Mouse (Mus musculus) spleen, embryonic (tissue): ENCODE data around the gene Ncf2.
"Not testable (repeated sequence)": the region's sequence is repeated elsewhere in the genome, so short reads cannot be mapped to it uniquely, and the experiment has no call there.

Source experiments
- CTCF ChIA-PET: fragments of 350-600 bp; sonication (Branson Sonifier 250); formaldehyde crosslinking; loops from one replicate; lab custom pipeline; 2022; lab: Charles Lee

Gene Ncf2

DNA sequence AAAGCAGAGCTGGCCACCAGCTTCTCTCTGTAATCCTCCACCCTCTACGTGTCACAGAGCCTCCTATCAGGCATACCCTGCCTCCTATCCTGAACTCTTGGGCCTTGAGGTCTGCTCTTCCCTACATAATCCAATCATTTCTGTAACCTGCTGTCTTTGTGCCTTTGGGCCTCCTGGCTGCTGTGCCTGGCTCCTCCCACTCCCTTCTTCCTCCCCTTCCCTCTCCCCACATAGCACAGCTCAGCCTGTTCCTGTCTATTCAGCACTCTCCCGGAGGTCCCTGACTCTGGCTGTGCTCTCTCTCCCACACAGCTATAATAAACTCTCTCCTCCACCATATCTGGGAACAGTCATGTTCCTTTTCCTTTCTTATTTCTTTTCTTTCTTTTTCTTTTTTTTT is at the start of gene Ncf2:
Gene Ncf2 (plus strand): TSS at position 298 of the 400 bp plus-strand sequence.
- CTCF ChIA-PET: interaction anchor here (0.7 to 1.2 kb wide), 2 partner anchors 11 to 17 kb away, joined by 3 to 11 read pairs; no protein-coding TSS in a partner anchor

DNA sequence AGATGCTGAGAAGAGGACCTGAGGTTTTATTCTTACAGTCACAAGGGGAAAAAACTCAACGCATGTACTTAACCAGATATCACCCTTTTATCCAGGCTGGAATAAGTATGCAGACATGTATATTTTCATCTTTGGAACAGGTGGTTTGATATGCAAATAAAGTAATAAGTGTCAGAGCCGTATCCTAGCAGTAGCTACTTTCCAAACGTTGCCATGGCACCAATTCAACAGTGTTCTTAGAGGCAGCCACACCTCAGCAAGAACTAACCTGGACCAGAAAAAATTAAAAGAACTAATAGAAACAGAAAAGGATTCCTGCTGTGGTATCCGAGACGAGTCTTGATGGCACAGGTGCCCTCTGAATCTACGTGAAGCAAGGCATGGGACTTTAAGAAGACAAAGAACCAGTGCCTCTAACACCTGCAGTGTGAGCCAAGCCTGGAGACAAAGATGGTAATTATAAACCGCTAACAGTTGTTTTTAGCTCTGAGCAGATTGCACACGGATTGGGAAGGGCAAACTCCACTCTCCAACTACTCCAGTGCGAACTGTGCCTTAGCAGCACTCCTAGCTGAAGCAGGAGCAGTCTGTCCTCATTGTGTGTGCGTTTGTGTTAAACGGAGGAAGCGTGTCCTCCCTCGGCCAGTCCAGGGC is 49.6 kb upstream of the Ncf2 start, which contains the start of gene Apobec4:
Gene Apobec4 (plus strand): TSS at position 240 of the 654 bp plus-strand sequence.
- CTCF ChIA-PET: interaction anchor here (0.7 kb wide), 1 partner anchor 1203 kb away, joined by 3 read pairs; no protein-coding TSS in a partner anchor

DNA sequence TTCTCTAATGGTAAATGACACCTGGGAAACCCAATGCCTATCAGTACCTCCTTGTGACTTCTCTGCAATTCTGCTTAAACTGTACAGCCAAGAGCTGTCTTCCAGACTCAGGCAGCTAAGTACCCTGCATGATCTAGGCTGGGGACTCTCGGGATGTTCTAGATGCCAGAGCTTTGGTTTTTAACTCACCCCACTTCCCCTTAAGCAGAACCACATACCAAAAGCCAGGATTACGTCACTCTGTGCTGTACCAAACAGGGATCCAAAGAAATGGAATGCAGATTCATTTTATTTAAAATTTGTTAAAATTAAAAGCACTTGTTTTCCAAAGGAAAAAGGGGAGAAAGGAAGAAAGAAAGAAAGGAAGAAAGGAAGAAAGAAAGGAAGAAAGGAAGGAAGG is 38.2 kb upstream of the Ncf2 start:
- CTCF ChIA-PET: interaction anchor here (0.5 kb wide), 1 partner anchor 200 kb away, joined by 3 read pairs; no protein-coding TSS in a partner anchor

DNA sequence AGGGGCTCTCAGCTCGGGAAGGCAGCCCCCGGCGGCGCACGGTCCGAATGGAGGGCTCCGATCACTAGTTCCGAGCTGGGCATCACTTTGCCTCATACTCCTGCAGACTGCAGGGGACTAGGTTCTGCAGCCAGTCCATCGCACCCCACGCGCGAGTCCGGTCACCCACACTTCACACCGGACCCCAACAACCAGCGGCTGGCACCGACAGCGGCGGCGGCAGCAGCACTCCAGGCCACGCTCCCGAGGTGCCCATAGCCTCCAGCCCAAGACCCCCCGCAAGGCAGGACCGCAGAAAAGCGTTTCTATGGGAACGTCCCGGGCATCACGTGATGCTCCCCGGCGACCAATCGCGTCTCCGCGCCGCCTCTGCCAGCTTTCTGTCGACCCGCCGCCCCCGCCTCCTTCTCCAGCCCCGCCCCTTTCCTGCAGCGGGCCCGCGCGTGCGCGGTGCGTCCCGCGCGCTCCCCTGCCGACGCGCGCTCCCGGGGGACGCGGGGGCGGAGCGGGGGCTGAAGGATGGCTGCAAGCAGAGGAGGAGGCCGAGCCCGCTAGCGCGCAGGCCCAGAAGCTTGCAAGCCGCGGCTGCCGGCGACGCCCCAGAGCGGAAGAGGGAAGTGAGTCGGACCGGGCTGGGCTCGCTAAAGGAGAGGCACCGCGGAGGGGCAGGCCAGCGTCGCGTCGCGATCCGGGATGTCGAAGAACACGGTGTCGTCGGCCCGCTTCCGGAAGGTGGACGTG is 33.8 kb upstream of the Ncf2 start, which contains the start of the genes Rgl1 and Arpc5:
Gene Rgl1 (minus strand): TSS at position 320 of the 741 bp plus-strand sequence.
Gene Arpc5 (plus strand): TSS at position 511 of the 741 bp plus-strand sequence.
- CTCF ChIA-PET: interaction anchor here (0.5 kb wide), 2 partner anchors 43 to 226 kb away, joined by 3 to 5 read pairs; no protein-coding TSS in a partner anchor

DNA sequence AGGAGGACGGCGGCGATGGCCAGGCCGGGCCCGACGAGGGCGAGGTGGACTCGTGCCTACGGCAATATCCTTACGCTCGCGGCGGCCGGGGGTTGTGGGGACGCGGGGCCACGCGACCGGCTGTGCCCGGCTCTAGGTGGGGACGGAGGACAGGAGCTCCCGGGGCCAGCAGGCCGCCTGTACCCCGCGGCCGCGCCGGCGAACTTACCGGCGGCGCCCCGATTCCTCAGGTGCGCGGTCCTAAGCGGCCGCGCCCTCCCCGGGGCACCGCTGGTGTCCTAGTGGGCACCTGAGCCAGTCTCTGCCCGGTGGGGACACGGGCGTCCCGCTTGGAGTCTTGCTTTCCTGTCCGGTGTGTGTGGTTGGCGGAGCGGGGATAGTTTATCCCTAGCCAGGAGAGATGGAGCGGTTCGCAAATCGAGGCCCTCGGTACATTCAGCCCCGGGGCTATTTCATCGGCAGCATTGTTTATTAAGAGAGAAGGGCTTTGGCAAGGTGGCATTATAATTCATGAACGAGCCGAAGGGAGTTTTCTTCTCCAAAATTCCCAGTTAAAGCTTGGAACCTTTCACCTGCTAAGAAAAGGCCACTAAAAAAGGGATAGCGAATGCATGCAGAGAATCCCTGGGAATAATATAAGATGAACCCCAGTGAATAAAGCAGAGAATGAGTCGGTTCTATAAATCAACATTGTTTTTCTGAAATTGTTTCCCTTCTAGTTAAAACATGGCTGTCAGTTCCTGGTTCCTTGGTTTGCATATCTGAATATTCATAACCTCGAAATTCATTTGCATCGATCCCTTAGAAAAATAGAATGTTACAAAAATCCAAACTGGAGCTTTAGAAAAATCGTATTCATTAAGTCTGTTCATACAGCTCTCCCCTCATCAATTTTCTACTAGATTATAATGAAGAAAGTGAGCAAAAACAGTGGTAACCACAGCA is 32.9 kb upstream of the Ncf2 start:
- CTCF ChIA-PET: interaction anchor here (0.6 to 1.3 kb wide), 4 partner anchors 32 to 464 kb away, joined by 3 to 15 read pairs (median 4); no protein-coding TSS in a partner anchor

DNA sequence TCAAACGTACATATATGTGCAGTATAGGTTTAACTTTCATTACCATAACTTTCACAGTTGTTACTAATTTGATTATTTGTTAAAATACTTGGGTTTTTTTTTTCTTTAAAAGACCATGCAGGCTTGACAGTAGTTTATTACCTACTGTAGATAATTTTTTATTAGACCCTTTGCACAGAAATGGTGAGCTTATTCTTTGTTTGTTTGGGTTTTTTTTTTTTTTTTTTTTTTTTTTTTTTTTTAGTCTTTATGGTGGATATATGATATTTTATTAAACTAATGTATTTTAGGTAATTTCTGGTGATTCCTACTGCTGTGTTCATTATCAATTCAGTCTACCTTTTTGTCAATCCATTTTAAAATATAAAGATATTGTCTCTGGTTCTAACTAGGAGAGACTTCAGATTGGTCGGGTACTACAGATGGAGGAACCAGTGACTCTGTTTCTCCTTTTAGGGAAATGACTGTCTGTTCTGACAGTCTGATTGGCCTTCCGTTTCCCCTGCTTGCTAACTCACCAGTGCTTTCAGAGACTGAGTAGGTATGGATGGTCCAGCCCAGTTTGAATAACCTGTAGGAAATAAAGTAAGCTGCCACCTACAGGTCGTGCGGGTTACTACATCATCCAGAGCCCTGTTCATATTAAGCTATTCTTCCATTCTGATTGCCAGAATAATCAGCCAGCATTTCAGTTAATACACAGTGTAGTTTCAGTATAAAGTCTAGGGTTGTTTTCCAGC is 32.1 kb upstream of the Ncf2 start:
- CTCF ChIA-PET: interaction anchor here (0.6 to 1.3 kb wide), 4 partner anchors 31 to 463 kb away, joined by 3 to 15 read pairs (median 4); no protein-coding TSS in a partner anchor

DNA sequence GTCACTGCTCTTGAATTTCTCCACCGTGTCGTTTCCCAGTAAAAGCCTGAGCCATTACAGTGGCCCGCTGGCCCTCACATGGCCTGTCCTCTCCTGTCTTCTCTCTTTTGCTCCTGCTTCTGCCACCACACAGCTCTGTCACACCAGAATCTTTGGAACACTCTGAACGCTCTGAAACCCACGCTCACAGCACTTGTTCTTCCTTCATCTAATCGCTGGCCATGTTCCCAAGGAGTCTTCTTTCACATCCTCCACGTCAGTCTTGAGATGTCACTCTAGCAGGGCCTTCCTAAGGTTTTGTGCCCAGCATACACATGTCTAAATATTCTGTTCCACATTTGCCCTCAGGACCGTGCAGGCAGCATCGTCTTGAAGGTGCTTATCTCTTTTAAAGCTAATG is 29.0 kb upstream of the Ncf2 start:
- CTCF ChIA-PET: interaction anchor here (0.7 kb wide), 2 partner anchors 45 to 173 kb away, joined by 3 to 4 read pairs; no protein-coding TSS in a partner anchor

DNA sequence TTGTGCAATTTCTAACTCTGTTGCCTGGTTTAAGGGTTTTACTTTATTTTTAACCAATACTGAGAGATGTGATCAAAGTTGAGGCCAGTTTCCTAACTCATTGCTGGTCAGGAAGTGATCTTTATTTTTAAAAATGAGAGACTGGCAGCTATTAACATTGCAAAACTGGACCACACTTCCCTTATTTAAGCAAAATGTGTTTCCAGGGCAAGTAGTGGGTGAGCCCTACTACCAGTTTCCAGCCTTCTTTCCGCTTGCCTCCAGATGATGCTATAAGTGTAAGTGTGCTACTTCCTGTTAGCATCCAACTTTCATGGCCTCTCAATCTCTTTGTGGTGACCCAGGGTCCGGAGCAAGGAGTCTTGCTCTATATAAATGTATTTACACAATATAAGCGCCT is 25.4 kb upstream of the Ncf2 start:
- CTCF ChIA-PET: not testable (repeated sequence)

DNA sequence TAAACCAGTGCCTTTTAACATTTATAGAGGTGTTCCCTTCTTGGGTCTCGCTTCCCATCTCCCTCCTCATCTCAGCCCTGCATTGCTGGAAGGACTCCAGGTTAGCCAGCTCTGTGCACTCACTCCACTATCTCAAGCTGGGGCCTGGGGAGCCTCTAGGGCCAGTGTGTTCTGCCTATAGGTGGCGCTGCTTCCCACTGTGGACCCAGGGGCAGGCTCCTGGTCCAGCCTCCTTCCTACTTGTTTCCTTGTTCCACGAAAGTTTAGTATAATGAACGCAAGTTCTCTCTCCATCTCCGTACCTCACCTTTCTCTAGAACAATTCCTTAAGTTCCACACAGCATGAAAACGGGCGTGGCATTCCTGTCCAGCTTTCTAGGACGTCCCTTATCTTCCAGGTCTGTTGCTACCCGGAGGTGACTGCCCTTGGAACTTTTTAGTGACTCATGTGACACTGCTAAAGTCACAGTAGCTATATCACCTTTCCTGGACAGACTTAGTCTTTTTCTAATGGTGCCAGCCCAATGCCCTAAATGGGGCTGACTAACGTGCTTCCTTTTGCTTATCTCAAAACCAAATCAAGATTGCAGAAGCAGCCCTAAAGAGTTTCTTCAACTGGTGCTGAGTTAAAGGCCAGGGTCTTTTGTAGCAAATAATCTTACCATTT is 20.8 kb upstream of the Ncf2 start:
- CTCF ChIA-PET: no interaction called here

DNA sequence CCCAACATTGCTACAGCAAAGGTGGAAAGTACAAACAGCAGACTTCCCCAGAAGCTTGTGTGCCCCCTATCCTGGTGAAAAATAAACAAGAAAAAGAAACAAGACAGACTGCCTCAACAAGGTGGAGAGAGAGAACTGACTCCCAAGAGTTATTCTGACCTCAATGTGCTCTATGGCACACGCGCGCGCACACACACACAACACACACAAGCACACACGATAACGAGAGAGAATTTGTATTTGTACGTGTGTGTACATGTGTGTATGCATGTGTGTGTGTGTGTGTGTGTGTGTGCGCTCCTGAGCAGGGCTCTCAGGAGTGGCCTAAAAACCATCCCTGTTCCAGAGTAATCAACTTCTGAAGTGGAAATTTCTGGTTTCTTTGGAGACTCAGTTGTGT is 15.4 kb upstream of the Ncf2 start:
- CTCF ChIA-PET: no interaction called here

DNA sequence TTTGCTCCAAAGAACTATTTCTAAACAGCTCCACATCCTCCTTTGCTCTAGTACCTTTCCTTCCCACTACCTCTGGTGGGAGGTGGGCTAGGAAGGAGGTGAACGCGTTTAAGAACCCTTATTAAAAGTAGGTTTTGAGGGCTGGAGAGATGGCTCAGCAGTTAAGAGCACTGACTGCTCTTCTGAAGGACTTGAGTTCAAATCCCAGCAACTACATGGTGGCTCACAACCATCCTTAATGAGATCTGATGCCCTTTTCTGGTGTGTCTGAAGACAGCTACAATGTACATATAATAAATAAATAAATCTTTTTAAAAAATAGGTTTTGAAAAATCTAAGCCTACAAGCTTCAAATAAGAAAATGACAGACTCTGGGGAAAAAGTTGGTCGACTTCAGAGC is 14.5 kb upstream of the Ncf2 start:
- CTCF ChIA-PET: interaction anchor here (0.8 kb wide), 1 partner anchor 260 kb away, joined by 17 read pairs; no protein-coding TSS in a partner anchor

DNA sequence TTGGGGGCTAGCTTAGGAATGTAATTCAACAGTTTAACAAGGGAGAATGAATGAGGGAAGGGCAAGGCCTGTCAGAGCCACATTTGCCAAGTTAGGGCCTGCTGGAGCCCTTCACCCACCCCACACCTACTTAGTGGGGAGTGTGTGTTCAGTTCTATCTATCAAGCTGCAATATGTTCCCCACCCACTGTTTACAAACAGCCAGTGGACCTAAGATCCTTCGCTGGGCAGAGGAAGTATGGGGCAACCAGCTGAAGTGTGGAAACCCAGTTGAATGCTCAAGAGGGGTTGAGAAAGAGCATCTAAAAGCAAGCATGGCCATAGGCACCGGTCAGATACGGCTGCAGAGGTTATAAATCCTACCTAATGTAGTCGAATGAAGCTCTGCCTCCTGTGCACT is 13.0 kb upstream of the Ncf2 start:
- CTCF ChIA-PET: interaction anchor here (0.6 to 1.5 kb wide), 2 partner anchors 18 to 48 kb away, joined by 3 read pairs; no protein-coding TSS in a partner anchor

DNA sequence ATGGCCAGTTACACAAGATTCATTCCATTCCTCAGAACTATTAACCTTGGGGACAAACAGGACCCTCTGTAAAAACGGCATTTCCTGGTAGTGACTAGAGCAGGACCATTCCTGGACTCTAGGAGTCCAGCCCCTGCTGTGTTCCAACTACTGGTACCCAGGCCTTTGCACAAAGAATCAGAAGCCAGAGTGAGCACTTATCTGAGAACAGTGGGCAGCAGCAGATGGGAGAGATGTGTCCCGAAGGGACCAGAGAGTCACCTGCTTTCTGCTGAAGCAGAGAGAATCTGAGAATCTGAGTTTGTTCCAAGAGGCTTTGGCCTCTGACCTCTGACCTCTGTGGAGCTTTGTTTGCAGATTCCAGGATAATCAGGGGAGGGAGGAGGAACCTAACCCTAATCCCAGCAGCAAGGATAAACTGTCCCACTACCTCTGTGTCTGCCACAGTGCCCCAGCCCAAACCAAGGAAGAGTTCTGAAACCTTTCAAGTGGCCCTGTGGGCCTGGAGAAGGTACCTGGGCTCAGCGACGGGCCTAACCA is 11.8 kb upstream of the Ncf2 start:
- CTCF ChIA-PET: interaction anchor here (1.5 kb wide), 1 partner anchor 17 kb away, joined by 3 read pairs; no protein-coding TSS in a partner anchor

DNA sequence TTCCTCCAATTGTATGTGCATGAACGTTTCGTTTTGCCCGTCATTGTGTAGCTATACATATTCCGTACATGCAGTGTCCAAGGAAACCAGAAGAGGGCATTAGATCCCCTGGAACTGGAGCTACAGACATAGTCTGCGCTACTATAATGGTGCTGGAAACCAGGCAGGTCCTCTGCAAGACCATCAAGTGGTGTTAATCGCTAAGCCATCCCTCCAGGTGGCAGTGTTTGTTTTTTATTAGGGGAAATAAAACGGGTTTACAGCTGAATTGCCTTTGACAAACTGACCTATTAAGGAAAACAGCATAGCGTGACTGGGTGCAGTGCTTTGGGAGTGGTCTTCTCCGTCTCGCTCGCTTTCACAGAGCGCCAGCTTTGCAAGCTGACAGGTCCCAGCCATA is 9.7 kb upstream of the Ncf2 start:
- CTCF ChIA-PET: interaction anchor here (0.9 to 1.7 kb wide), 3 partner anchors 15 to 47 kb away, joined by 3 to 5 read pairs (median 3); no protein-coding TSS in a partner anchor

DNA sequence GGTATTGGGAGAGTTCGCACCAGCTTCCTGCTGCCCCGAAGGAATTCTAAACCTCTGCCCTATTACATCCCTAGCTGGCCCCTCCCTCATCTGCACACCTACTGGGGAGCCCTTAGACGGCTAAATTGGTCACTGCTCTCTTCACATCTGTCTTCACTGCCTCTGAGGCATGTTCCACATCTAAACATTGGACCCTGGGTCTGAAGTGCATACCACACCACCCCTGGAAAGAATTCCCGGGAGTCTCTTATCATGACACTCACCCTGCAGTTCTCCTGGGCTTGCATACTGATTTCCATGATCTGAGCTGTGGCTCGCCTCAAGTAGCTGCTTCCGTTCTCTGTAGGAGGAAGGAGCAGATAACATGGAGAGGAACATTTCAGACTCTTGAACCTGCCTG is 9.2 kb upstream of the Ncf2 start:
- CTCF ChIA-PET: interaction anchor here (1.1 to 1.7 kb wide), 2 partner anchors 14 to 25 kb away, joined by 3 to 5 read pairs; no protein-coding TSS in a partner anchor

DNA sequence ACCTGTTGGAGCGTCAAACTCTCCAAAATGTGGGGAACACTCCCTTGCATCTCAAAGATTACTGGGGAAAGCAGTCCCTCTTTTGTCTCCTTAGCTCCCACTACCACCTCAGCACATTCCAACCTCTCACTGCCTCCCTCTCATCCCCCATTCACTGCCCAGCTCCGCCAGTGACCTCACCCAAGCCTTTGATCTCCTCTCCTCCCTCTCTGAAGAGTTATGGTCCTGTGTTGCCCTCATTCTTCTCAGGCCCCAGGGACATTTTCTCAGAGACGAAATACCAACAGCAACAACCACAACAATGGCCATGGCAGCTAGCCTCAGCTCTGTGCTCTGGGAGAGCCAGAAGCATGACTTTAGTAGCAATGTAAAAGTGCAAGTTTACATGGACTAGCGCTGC is 8.7 kb upstream of the Ncf2 start:
- CTCF ChIA-PET: no interaction called here

DNA sequence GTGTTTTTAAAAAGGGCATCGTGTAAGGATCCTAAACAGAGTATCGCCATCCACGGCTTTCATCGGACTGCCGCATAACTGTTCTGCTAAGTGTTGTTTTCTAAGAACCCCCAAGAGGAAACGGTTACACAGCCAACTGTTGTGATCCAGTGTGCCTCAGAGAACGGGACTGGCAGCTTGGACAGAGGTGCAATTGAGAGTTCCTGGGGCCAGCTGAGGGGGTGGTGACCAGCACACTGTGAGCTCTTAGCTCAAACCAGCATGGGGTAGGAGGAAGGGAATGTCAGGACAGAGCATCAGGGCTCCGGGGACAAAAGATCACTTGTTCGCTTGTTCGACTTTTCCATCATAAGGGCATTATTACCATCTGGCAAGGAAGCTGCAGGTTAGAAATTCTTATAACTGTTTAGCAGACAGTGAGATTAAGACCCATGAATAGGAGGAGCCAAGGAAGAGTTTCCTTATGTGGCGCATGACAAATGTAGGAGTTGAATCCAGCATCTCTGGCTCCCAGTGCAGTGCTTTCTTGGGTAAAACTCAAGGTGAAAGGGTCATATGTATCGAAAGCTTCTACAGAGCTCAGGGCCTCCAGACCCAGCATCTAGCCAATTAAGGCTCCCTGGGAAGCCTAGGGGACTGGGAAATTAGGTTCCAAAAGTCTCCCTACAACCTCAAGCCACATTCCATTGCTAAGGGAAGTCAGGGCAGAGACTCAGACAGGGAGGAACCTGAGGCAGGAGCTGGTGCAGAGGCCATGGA is 7.1 kb upstream of the Ncf2 start:
- CTCF ChIA-PET: no interaction called here

DNA sequence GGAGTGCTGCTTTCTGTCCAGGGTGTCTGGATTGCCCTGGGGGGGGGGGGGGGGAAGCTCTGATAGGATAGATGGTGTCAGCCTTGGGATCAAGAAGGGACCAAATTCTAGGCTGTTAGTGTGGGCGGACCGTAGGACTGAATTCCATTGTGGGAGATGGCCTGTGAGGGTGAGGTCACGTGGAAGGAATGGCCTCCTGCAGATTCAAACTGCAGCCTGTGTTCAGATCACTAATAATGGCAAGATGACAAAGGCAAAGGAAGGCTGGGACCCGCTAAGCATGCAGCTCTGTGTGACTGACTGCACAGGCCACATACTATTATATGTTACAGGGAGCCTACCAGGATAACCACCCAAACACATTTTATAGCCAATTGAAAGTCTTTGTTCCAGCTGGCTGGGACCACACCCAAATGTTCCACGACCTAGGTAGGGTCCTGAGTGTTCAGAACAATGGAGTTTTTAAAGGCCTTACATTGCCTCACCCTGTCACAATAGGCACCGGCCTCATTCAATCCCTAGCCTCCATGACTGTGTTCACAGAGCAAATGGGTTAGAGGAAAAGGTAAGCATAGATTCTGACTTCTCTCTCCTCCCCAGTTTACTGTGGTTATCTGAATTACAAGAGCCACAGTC is 6.4 kb upstream of the Ncf2 start:
- CTCF ChIA-PET: no interaction called here
